Mouse (Mus musculus) 416B (cell line): ENCODE measurements around the gene Dcaf10.
"Not testable (repeated sequence)": the region's sequence is repeated elsewhere in the genome, so short reads cannot be mapped to it uniquely, and the experiment has no call there.

ENCODE experiments used
- DNase-seq: peaks from one replicate; pipeline ENCODE4 v3.0.0; 2011; ENCODE audit warnings: low read depth

The Dcaf10 gene

DNA sequence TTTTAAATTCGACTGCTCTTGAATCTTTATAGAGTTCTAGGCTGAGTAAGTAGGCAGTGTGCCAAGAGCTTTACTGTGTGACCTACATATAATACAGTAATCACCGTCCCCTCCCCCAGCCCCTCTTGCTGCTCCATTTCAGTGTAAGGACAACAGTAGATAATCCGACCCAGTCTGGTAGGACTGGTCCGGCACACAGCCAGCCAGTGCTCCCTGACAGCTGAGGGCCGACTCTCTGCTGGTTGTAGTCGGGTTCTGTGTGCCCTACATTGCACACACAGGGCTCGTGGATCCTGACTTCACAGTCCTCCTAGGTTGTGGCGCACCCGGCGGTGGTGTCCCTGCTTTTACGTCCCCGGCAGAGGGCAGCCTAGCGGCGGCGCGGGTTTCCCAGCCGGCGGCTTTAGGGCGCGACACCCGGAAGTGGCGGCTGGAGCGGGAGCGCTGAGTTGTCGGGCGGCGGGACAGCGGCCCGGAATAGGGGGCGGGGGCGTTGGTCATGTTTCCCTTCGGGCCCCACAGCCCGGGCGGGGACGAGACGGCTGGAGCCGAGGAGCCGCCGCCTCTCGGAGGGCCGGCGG lies at the start of gene Dcaf10:
Gene Dcaf10, plus strand, starts transcription at position 433 of the 581 bp plus-strand sequence.
- peak; percentile 92 for DNase-seq

DNA sequence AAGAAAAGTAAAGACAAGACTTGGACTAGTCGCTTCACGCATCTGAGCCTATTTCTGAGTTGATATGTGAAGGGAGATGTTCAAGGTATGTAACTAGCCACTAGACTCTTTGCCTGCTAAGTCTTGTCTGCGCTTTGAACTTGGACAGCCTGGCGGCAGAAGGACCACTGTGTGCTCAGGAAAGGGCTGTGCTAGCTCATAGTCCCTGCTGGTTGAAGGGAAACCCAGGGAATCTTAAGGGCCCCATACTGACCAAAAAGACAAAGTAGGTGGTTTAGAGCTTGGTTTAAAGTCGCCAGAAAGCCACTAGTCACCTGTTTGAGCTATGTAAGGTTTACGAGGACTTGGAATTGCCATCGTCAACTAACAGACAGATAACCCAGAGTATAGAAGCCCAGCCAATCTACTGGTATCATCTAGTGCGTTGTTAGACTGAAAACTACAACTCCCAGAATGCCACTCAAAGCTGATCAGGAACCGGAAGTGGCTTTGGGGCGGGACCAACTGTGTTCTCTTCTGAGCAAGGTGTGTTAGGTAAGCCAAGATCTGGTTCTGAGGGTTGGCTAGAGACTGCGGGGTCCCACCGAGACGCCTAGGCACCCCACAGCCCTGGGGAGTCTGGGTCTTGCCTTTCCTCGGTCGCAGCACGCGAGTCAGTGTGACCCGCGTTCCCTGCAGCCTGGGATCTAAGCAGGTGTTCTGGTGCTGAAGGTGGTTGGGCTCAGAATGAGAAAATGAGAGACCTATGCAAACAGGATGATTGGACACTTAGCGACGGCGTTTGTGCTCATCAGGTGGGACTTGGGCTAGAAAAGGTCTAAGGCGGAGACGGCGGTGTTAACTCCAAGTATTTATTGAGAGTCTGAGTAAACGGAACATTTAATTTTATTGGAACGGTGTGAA lies 45.0 kb upstream of the Dcaf10 start, which contains the start of gene Trmt10b:
Gene Trmt10b, plus strand, starts transcription at position 466 of the 903 bp plus-strand sequence.
- DNase-seq, result peak; percentile 87

DNA sequence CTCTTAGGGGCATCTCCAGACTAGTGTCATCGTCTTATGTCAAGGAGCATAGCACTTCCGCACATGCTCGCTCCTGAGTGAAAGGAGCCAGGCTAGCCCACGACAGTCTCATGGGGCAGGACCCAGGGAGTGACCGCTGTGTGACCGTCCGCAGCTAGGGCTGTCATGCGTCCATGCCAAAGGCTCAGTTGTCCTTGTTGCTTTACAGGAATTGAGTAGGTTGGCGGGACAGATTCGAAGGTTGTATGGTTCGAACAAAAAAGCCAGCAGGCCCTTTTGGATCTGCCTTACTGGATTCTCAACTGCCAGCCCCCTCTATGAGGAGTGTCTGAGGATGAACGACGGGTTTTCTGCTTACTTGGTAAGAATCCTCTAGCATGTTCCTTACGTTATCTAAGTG lies 36.4 kb upstream of the Dcaf10 start:
- no peak for DNase-seq

- DNase-seq, result peak; percentile 37
Observed at GRCm38 (mm10) chr4:45308046-45308445, 33.9 kb upstream of the Dcaf10 start.

DNA sequence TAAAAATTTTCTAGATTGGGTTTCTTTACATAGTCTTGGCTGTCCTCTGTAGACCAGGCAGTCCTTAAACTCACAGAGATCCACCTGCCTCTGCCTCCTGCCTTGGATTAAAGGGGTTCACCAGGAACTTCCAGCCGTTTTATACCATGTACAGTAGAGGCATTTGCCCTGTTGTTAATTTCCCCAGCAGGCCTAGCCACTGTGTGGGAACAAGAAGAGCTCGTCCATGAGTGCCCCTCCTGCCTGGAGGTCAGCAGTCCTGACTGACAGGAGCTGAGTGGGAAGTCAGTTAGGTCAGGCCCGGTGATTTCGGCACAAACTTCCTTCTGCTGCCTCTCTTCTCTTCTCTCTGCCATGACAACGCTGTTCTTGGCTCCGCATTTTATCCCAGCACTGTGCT lies 33.3 kb upstream of the Dcaf10 start:
- DNase-seq, result no peak

DNA sequence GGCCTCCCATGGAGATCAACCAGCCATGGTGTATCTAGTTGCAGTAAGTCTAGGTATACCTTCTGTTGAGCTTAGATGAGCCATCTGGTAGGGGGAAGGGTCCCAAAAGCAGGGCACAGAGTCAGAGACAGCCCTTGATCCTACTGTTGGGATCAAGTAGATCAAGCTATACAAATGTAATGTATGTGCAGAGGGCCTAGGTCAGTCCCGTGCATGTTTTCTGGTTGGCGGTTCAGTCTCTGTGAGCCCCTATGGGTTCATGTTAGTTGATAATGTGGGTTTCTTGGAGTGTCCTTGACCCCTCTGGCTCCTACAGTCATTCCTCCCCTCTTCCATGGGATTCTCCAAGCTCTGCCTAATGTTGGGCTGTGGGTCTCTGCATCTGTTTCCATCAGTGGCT lies 30.8 kb upstream of the Dcaf10 start:
- DNase-seq, result no peak

GRCm38 (mm10) chr4:45320159-45320816 lies 21.6 kb upstream of the Dcaf10 start:
- DNase-seq, result peak; percentile 90

DNA sequence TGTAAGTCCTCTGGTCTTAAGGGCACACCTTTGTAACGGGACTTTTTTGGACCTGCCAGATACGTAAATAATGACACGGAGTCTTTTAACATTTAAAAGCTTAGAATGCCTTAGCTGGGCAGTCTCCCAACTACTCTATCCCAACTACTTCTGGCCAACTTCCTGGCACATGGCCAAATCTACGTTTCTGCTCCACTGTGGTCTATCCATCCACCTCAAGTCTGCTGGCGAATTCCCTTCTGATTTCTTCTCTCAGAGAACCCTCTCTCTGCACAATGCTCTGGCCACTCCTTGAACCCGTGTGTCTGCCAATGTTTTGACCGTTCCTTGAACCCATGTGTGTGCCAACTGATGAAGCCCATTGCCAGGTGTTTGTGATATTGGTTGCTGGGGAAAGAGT lies 10.8 kb upstream of the Dcaf10 start:
- no peak for DNase-seq

GRCm38 (mm10) chr4:45332466-45332865 lies 9.4 kb upstream of the Dcaf10 start:
- DNase-seq, result peak; percentile 74

GRCm38 (mm10) chr4:45341226-45341625 lies 675 bp upstream of the Dcaf10 start:
- no peak for DNase-seq

- peak; percentile 41 for DNase-seq
Observed at GRCm38 (mm10) chr4:45342286-45343155, 620 bp downstream of the Dcaf10 start, which contains the start of gene Exosc3. TSS of gene Exosc3 (minus strand) at chr4:45342732.

DNA sequence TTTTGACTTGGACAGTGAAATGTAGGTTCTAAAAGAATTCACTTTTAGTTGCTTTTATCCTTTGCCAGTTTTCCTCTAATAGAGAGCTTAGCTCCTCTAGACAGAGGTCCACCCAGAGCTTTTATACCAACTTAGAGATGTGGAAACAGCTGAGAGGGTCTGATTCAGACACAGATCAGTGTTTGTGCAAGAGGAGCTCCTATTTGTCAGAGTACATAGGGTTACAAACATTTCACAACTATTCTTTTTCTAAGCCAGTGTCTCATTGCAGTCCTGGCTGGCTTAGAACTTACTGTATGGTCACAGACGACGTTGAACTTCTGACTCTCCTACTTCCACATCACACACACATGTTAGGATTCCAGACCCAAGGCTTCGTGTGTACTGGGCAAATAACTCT lies 14.8 kb downstream of the Dcaf10 start:
- peak; percentile 65 for DNase-seq

DNA sequence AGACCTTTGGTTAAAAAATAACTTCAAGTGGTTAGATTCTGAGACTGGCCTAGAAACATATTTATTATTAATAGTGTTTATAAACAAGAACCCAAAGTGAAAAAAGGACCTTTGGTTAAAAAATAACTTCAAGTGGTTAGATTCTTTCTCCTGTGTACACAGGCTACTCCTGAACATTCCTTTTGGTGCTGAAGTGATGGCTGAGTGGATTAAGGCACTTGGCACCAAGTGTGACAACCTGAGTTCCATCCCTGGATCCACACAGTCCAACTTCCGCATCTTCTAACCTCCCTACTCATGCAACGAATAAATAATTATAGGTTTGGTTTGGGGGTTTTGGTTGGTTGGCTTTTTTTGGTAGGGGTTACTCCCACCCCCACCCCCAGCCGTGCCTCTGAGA lies 29.4 kb downstream of the Dcaf10 start:
- no peak for DNase-seq

- DNase-seq, result no peak
Observed at GRCm38 (mm10) chr4:45374879-45375278, 33.0 kb downstream of the Dcaf10 start.

DNA sequence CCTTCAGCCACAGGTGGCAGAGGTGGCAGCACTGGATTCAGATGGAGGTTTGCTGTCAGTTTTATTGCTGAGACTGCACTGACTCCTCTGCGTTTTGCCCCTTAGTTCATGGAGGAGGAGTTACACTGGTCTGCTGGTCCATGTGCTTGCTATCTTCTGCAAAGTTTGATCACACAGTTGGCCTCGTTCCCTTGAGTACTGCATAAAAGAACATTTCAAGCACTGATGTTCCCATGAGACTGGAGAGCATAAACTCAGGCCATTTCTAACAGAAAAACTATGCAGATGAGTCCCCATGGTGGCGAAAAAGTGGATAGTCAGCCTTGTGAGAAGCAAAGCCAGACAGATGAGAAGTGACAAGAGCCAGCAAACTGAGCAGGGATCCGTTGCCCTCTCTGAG lies 34.7 kb downstream of the Dcaf10 start:
- no peak for DNase-seq

GRCm38 (mm10) chr4:45380903-45381580 lies 39.1 kb downstream of the Dcaf10 start:
- DNase-seq, result not testable (repeated sequence)

- DNase-seq, result not testable (repeated sequence)
Observed at GRCm38 (mm10) chr4:45382133-45382532, 40.2 kb downstream of the Dcaf10 start.

DNA sequence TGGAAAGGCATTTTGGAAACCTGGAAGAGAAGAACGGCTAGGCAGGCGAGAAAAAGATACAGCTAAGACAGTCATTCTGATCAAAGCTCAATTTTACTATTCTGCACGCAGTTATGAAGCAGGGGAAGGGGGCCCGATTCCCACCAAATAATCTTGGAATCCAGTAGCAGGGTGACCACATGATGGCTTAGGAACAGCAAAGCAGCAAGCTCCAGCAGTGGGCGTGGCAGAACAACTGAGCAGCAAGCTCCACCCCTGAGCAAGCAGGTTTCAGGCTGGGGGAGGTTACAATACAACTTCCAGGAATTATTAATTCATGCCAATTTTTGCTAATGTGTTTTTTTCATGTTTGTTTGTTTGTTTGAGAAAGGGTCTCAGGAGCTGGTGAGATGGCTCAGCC lies 45.4 kb downstream of the Dcaf10 start:
- not testable (repeated sequence) for DNase-seq

DNA sequence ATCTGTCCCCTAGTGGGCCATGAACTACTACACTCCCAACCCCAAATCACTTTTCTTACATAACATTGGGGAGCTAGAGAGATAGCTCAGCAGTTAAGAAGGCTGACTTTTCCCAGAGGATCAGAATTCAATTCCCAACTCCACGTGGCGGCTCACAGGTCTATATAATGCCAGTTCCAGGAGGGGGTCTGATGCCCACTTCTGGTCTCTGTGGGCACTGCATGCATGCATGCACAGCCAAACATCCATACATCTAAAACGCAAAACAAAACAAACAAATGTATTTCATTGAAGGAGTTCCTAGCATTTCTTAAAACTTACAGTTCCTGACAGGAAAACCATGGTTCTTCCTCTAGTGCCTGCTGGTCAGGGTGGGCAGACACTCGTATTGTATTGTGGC lies 50.2 kb downstream of the Dcaf10 start:
- no peak for DNase-seq

GRCm38 (mm10) chr4:45392572-45392971 lies 50.7 kb downstream of the Dcaf10 start:
- no peak for DNase-seq

GRCm38 (mm10) chr4:45392994-45393393 lies 51.1 kb downstream of the Dcaf10 start:
- no peak for DNase-seq
